In genomic region chr11:116218737-116219400, GRCm38 (mm10) we compare ENCODE assay signal across 8 mouse cellular contexts. TPM values are rescaled to one million over a fixed set of nuclear protein-coding genes. Genes with fewer than 3 reads are reported as not detected.
DNase-seq lines count a peak whose midpoint lies in the region; ATAC-seq and TF ChIP-seq lines count a peak whose summit lies in the region.

No protein-coding gene starts in this region.

- intact Hi-C loops in left cerebral cortex, postnatal 14 days (cut with DNase I): no loop called here

- peaks cover 11% of the 10 kb centered on the region for H3K36me3 ChIP-seq in megakaryocyte, embryonic 14.5 days (replicated peaks; ENCODE audit: low read length)
- no peaks in the 10 kb centered on the region for H3K36me3 ChIP-seq in embryonic facial prominence, embryonic 11.5 days (replicated peaks; ENCODE audit: control insufficient read depth, insufficient read depth, low read depth, low read length)
- H3K36me3 ChIP-seq in intestine, postnatal 0 days (ENCODE audit: control insufficient read depth, insufficient read depth): peaks cover 8% of the 10 kb centered on the region; the same call in 1 of the 2 replicates
- 0 out of 2 replicates have a peak, but pooled peaks cover 8% of the 10 kb centered on the region for H3K36me3 ChIP-seq in stomach, embryonic 15.5 days

- H3K9me3 ChIP-seq in megakaryocyte, embryonic 14.5 days: peaks cover 31% of the 10 kb centered on the region
- H3K9me3 ChIP-seq in embryonic facial prominence, embryonic 11.5 days (replicated peaks; ENCODE audit: control insufficient read depth, low read length): no peaks in the 10 kb centered on the region
- H3K9me3 ChIP-seq in intestine, postnatal 0 days (ENCODE audit: control insufficient read depth): no peaks in the 10 kb centered on the region
- H3K9me3 ChIP-seq in stomach, embryonic 15.5 days: no peaks in the 10 kb centered on the region

- 63% methylated on average over 7 of the region's 7 CpGs for WGBS in embryonic facial prominence, embryonic 11.5 days
- WGBS in intestine, postnatal 0 days: 30% methylated on average over 7 of the region's 7 CpGs
- 30% methylated on average over 7 of the region's 7 CpGs for WGBS in stomach, embryonic 15.5 days

- peaks cover 36% of the 10 kb centered on the region for H3K27me3 ChIP-seq in megakaryocyte, embryonic 14.5 days (replicated peaks)
- H3K27me3 ChIP-seq in embryonic facial prominence, embryonic 11.5 days (ENCODE audit: control insufficient read depth, insufficient read depth, low read length): peaks cover 27% of the 10 kb centered on the region
- H3K27me3 ChIP-seq in intestine, postnatal 0 days (replicated peaks; ENCODE audit: control insufficient read depth, insufficient read depth, low read length): peaks cover 5% of the 10 kb centered on the region; the same call in 1 of the 2 replicates
- peaks cover 21% of the 10 kb centered on the region for H3K27me3 ChIP-seq in stomach, embryonic 15.5 days (replicated peaks)

- H3K4me3 ChIP-seq in megakaryocyte, embryonic 14.5 days (replicated peaks): peak overlapping the region; percentile 81
- no peak overlapping the region for H3K4me3 ChIP-seq in embryonic facial prominence, embryonic 11.5 days (ENCODE audit: low read depth, low read length)
- no peak overlapping the region for H3K4me3 ChIP-seq in intestine, postnatal 0 days (ENCODE audit: low read depth, low read length)
- no peak overlapping the region for H3K4me3 ChIP-seq in stomach, embryonic 15.5 days (replicated peaks)

- no peak overlapping the region for H3K4me2 ChIP-seq in embryonic facial prominence, embryonic 11.5 days (ENCODE audit: low read depth, low read length)
- 0 out of 2 replicates have a peak overlapping the region, but pooled peaks have one; percentile 3 for H3K4me2 ChIP-seq in intestine, postnatal 0 days (replicated peaks; ENCODE audit: low read depth)
- H3K4me2 ChIP-seq in stomach, embryonic 15.5 days: no peak overlapping the region

- TF ChIP-seq CTCF in intestine, postnatal 0 days (IDR thresholded peaks at IDR 0.05; ENCODE audit: low read depth): 0 out of 2 replicates have a peak, but pooled peaks have one; percentile 15

- no peak overlapping the region for H3K27ac ChIP-seq in embryonic facial prominence, embryonic 11.5 days (replicated peaks; ENCODE audit: low read depth, low read length)
- peak overlapping the region; percentile 71 for H3K27ac ChIP-seq in intestine, postnatal 0 days (ENCODE audit: low read depth, low read length)
- H3K27ac ChIP-seq in stomach, embryonic 15.5 days: peak overlapping the region; percentile 82

- H3K4me1 ChIP-seq in megakaryocyte, embryonic 14.5 days: peaks cover 81% of the 10 kb centered on the region
- H3K4me1 ChIP-seq in embryonic facial prominence, embryonic 11.5 days (ENCODE audit: control insufficient read depth, insufficient read depth, low read length): no peaks in the 10 kb centered on the region; the same call in 1 of the 2 replicates
- H3K4me1 ChIP-seq in intestine, postnatal 0 days (replicated peaks; ENCODE audit: control insufficient read depth, insufficient read depth, low read length): peaks cover 8% of the 10 kb centered on the region
- H3K4me1 ChIP-seq in stomach, embryonic 15.5 days: peaks cover 25% of the 10 kb centered on the region

- DNase-seq in embryonic facial prominence, embryonic 11.5 days (ENCODE audit: low spot score): peak; percentile 25
- peak; percentile 99 for DNase-seq in heart, adult 11 months
- peak; percentile 80 to 92 for DNase-seq in left cerebral cortex, postnatal 14 days (ENCODE audit: low spot score in 2 of 2)
- DNase-seq in mesoderm, embryonic 11.5 days (ENCODE audit: low read depth, low spot score): peak; percentile 67

- no peak for ATAC-seq in megakaryocyte, adult 5-6 weeks (ENCODE audit: poor library complexity, severe bottlenecking)
- ATAC-seq in embryonic facial prominence, embryonic 11.5 days (replicated peaks; ENCODE audit: insufficient number of reproducible peaks, low FRiP score, low TSS enrichment, low read depth): no peak
- ATAC-seq in intestine, postnatal 0 days: peak; percentile 78
- ATAC-seq in stomach, embryonic 15.5 days (ENCODE audit: insufficient read depth, low FRiP score, low read depth): peak; percentile 84

- peak overlapping the region; percentile 13; the same call in 1 of the 2 replicates for H3K9ac ChIP-seq in embryonic facial prominence, embryonic 11.5 days (replicated peaks; ENCODE audit: low read length)
- H3K9ac ChIP-seq in intestine, postnatal 0 days (ENCODE audit: low read depth, low read length): no peak overlapping the region
- H3K9ac ChIP-seq in stomach, embryonic 15.5 days: no peak overlapping the region

RNA-seq across cellular contexts. Expression of gene Evpl, which starts 19.0 kb away (rescaled TPM):
- polyA plus RNA-seq in megakaryocyte, embryonic 14.5 days (2012; ENCODE audit: insufficient read depth, low replicate concordance): 0.34 TPM in 1 of 2 replicates, not detected in the other
- total RNA-seq in megakaryocyte, adult 5-6 weeks (2015): 0.11 TPM in 1 of 2 replicates, not detected in the other
- total RNA-seq in megakaryocyte, adult 5-6 weeks (2017): 0.24 and 0.37 TPM in 2 replicates
- 0.73 and 0.88 TPM in 2 replicates for polyA plus RNA-seq in embryonic facial prominence, embryonic 11.5 days (2014; fragmentation: Nextera tagmentation; extraction: Ambion mirVana)
- polyA plus RNA-seq in intestine, postnatal 0 days (2015; fragmentation: Nextera tagmentation; extraction: Ambion mirVana): 1.2 and 1.3 TPM in 2 replicates
- total RNA-seq in left cerebral cortex, postnatal 14 days (2021): under 1 TPM; 0.68 to 0.97 TPM
- 9.8 and 17.0 TPM in 2 replicates for polyA plus RNA-seq in stomach, embryonic 15.5 days (2015; fragmentation: Nextera tagmentation; extraction: Ambion mirVana)

RNA-seq across cellular contexts. Expression of gene Acox1, which starts 20.0 kb away (rescaled TPM):
- 1.7 and 3.3 TPM in 2 replicates for polyA plus RNA-seq in megakaryocyte, embryonic 14.5 days (2012; ENCODE audit: insufficient read depth, low replicate concordance)
- 15.1 and 18.3 TPM in 2 replicates for total RNA-seq in megakaryocyte, adult 5-6 weeks (2015)
- total RNA-seq in megakaryocyte, adult 5-6 weeks (2017): 18.6 and 19.7 TPM in 2 replicates
- 22.1 and 22.4 TPM in 2 replicates for polyA plus RNA-seq in embryonic facial prominence, embryonic 11.5 days (2014; fragmentation: Nextera tagmentation; extraction: Ambion mirVana)
- polyA plus RNA-seq in intestine, postnatal 0 days (2015; fragmentation: Nextera tagmentation; extraction: Ambion mirVana): 98.9 and 114 TPM in 2 replicates
- 100 to 1,000 TPM; 120 to 121 TPM for total RNA-seq in left cerebral cortex, postnatal 14 days (2021)
- 33.6 and 38.1 TPM in 2 replicates for polyA plus RNA-seq in stomach, embryonic 15.5 days (2015; fragmentation: Nextera tagmentation; extraction: Ambion mirVana)

RNA-seq across cellular contexts. Expression of gene Ten1, which starts 20.2 kb away (rescaled TPM):
- polyA plus RNA-seq in megakaryocyte, embryonic 14.5 days (2012; ENCODE audit: insufficient read depth, low replicate concordance): 181 and 219 TPM in 2 replicates
- 58.5 and 63.9 TPM in 2 replicates for total RNA-seq in megakaryocyte, adult 5-6 weeks (2015)
- total RNA-seq in megakaryocyte, adult 5-6 weeks (2017): 21.4 and 27.2 TPM in 2 replicates
- 54.7 and 59.2 TPM in 2 replicates for polyA plus RNA-seq in embryonic facial prominence, embryonic 11.5 days (2014; fragmentation: Nextera tagmentation; extraction: Ambion mirVana)
- 64.6 and 66.8 TPM in 2 replicates for polyA plus RNA-seq in intestine, postnatal 0 days (2015; fragmentation: Nextera tagmentation; extraction: Ambion mirVana)
- 10 to 100 TPM; 41.5 to 44.0 TPM for total RNA-seq in left cerebral cortex, postnatal 14 days (2021)
- 74.8 and 78.3 TPM in 2 replicates for polyA plus RNA-seq in stomach, embryonic 15.5 days (2015; fragmentation: Nextera tagmentation; extraction: Ambion mirVana)

RNA-seq across cellular contexts. Expression of gene Fbf1, which starts 50.9 kb away (rescaled TPM):
- polyA plus RNA-seq in megakaryocyte, embryonic 14.5 days (2012; ENCODE audit: insufficient read depth, low replicate concordance): 33.9 and 37.8 TPM in 2 replicates
- 2.9 and 5.9 TPM in 2 replicates for total RNA-seq in megakaryocyte, adult 5-6 weeks (2015)
- 5.7 and 6.3 TPM in 2 replicates for total RNA-seq in megakaryocyte, adult 5-6 weeks (2017)
- polyA plus RNA-seq in embryonic facial prominence, embryonic 11.5 days (2014; fragmentation: Nextera tagmentation; extraction: Ambion mirVana): 20.3 and 25.9 TPM in 2 replicates
- polyA plus RNA-seq in intestine, postnatal 0 days (2015; fragmentation: Nextera tagmentation; extraction: Ambion mirVana): 3.7 and 4.8 TPM in 2 replicates
- 10 to 100 TPM; 88.7 to 94.7 TPM for total RNA-seq in left cerebral cortex, postnatal 14 days (2021)
- polyA plus RNA-seq in stomach, embryonic 15.5 days (2015; fragmentation: Nextera tagmentation; extraction: Ambion mirVana): 26.8 and 31.8 TPM in 2 replicates

RNA-seq across cellular contexts. Expression of gene Srp68, which starts 55.1 kb away (rescaled TPM):
- 4.7 and 34.1 TPM in 2 replicates for polyA plus RNA-seq in megakaryocyte, embryonic 14.5 days (2012; ENCODE audit: insufficient read depth, low replicate concordance)
- 17.4 and 21.0 TPM in 2 replicates for total RNA-seq in megakaryocyte, adult 5-6 weeks (2015)
- 17.8 and 19.3 TPM in 2 replicates for total RNA-seq in megakaryocyte, adult 5-6 weeks (2017)
- 78.7 and 80.5 TPM in 2 replicates for polyA plus RNA-seq in embryonic facial prominence, embryonic 11.5 days (2014; fragmentation: Nextera tagmentation; extraction: Ambion mirVana)
- 45.2 and 48.7 TPM in 2 replicates for polyA plus RNA-seq in intestine, postnatal 0 days (2015; fragmentation: Nextera tagmentation; extraction: Ambion mirVana)
- total RNA-seq in left cerebral cortex, postnatal 14 days (2021): 10 to 100 TPM; 52.0 to 56.4 TPM
- polyA plus RNA-seq in stomach, embryonic 15.5 days (2015; fragmentation: Nextera tagmentation; extraction: Ambion mirVana): 89.5 and 101 TPM in 2 replicates

Comparison
In these comparisons a context has a peak if more than half of its experiments do, and no peak if none do; other contexts are left out.
1. ATAC-seq: peak in intestine, postnatal 0 days (single experiment) and stomach, embryonic 15.5 days (single experiment); none in megakaryocyte, adult 5-6 weeks (single experiment) and embryonic facial prominence, embryonic 11.5 days (single experiment).
2. DNase-seq: peak in every context shown above with its lines; median percentile 99 in heart, adult 11 months; 86 in left cerebral cortex, postnatal 14 days; 67 in mesoderm, embryonic 11.5 days; 25 in embryonic facial prominence, embryonic 11.5 days.